Mouse (Mus musculus) spleen, postnatal 10 days (tissue): ENCODE measurements around the gene Zfp84.

Experiments
- DNase-seq, 2 experiments: peaks; one replicate each; pipeline ENCODE4 v3.0.0; 2021 to 2022; ENCODE audit warnings: low spot score in 2 of 2

Zfp84 gene

DNA sequence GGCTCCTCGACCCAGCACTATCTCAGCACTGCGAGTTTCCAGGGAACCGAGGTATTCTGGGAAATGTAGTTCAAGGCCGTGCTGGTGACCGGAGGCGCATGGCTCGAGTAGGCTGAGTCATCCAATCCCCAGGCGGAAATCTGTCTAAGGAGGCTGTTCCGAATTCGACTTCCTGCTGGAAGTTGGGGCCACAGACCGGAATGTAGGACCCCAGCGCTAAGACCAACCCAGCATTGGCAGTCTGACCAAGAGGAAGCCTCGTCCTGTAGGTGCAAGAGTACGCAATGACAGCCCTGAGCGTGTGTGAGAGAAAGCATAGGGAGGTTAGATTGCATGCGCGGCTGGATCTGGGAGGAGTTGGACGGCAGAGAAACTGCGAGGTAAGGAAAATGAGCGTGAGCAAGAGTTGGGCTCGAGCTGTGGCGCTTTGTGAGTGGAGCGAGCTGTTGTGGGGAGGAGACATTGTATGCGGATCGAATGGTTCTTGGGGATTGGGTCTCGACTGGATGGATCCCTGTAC is 47.6 kb downstream of the Zfp84 start, which contains the start of gene Zfp790:
Zfp790 (plus strand) TSS at position 205 of the 520 bp plus-strand sequence.
- DNase-seq, result peak; percentile 64 to 83

DNA sequence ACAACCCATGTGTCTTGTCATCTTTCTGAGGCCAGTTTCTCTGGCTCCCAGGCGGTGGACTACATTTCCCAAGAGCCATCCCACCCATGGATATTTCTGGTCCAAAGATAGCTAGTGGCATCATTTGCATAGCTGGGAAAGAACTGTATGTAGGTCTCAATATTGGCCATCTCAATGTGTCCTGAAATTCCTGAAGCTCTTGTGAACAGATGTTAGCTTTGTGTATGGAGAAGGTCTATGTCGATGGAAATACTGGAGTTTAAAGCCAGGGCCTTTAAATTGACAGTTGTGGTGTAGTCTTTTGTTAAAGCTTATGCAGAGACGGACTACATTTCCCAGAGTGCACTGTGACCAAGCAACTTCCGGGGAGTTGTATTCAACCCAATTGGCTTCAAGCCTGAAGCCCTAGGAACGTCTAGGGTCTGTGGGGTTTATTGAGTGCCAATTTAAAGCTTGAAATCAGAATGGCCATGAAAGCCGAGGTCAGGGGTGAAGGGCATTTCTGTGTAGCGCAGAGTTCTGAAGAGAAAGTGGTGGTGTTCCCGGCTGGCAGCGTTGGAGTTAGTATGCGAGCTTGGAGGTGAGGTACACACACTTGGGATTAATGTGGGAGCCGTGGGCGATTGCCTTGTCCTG is 50.4 kb downstream of the Zfp84 start:
- DNase-seq, result peak; percentile 51 to 82

DNA sequence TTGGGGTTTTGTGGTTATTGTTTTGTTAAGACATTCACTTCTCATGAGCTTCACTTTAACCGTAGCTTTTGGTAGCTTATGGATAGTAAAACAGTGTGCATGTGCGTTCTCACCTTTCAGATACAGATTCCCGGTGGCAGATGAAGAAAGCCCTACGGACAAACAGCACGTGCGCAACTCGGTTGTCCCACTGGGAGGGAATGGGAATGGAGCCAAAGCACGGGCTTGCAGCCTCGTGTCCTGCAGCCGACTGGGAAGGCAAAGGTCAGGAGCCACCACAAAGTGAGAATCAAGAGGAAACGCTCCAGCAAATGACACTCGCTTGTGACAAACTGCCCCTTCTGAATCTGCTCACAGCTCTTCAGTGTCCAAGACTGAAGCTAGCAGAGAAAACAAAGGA is 59.6 kb downstream of the Zfp84 start:
- DNase-seq, result no peak
